Mouse (Mus musculus) embryo, embryonic 11 days (tissue): ENCODE measurements at regions not wholly inside any gene's neighbourhood (a gene's known extent, or its start where the extent isn't known, plus 50 kb on each side); places are given as distances from the start of the nearest gene placed in this dataset.

Source experiments
- DNase-seq: peaks from one replicate; pipeline ENCODE4 v3.0.0-alpha.2; 2015

DNA sequence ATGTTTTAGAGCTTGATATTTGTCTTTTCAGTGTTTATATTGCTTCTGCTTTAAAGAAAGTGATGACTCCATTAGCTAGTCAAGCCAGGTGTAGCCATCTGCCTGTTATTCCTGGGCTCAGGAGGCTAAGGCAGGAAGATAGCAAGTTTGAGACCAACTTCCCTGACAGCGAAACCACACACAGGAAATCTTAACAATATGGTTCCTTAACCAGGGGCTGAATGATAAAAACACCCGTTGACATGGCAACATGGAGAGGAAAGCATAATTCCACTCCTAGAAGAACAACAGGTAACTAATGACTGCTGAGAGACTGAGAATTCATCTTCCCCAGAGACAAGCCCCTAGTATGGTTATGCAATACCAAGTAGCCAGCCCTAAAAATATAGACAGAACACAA is 553.6 kb upstream of the Acvr2a start:
- no peak for DNase-seq
